Mouse (Mus musculus) midbrain, embryonic 16.5 days (tissue): ENCODE measurements at regions not wholly inside any gene's neighbourhood (a gene's known extent, or its start where the extent isn't known, plus 50 kb on each side); places are given as distances from the start of the nearest gene placed in this dataset.

Source experiments
- ATAC-seq: fragments of 200-750 bp; cut with Nextera tagmentation; 2 replicates; pipeline ENCODE4 v1.8.0; 2017; ENCODE audit warnings: moderate TSS enrichment
- H3K27ac ChIP-seq: fragments of 300-500 bp; sonication (generic); 2 replicates; pipeline ENCODE4 v1.5.1; 2014; ENCODE audit warnings: mild to moderate bottlenecking, low read length, mixed read lengths
- H3K27me3 ChIP-seq: fragments of 300-500 bp; sonication (generic); 2 replicates; pipeline ENCODE4 v1.6.1; 2014; ENCODE audit warnings: low read depth, low read length, mixed read lengths; ENCODE audit not compliant: control insufficient read depth, insufficient read depth
- H3K36me3 ChIP-seq: fragments of 300-500 bp; sonication (generic); 2 replicates; pipeline ENCODE4 v1.6.1; 2014; ENCODE audit warnings: mild to moderate bottlenecking, low read length, moderate library complexity, mixed read lengths; ENCODE audit not compliant: control insufficient read depth, insufficient read depth
- H3K4me1 ChIP-seq: fragments of 300-500 bp; sonication (generic); 2 replicates; pipeline ENCODE4 v1.6.1; 2014; ENCODE audit warnings: mild to moderate bottlenecking, low read length, mixed read lengths; ENCODE audit not compliant: control insufficient read depth, insufficient read depth
- H3K4me2 ChIP-seq: fragments of 300-500 bp; sonication (generic); 2 replicates; pipeline ENCODE4 v1.6.1; 2014; ENCODE audit warnings: mild to moderate bottlenecking, low read length, mixed read lengths
- H3K4me3 ChIP-seq: fragments of 300-500 bp; sonication (generic); 2 replicates; pipeline ENCODE4 v1.5.1; 2014; ENCODE audit warnings: low read depth, mild to moderate bottlenecking, low read length, moderate library complexity, mixed read lengths
- H3K9ac ChIP-seq: fragments of 300-500 bp; sonication (generic); 2 replicates; pipeline ENCODE4 v1.6.1; 2014; ENCODE audit warnings: low read depth, low read length, mixed read lengths
- H3K9me3 ChIP-seq: fragments of 300-500 bp; sonication (generic); replicated peaks from 2 replicates; pipeline ENCODE4 v1.6.1; 2014; ENCODE audit warnings: mild to moderate bottlenecking, low read length, mixed read lengths; ENCODE audit not compliant: control insufficient read depth, poor library complexity, severe bottlenecking
- WGBS: fragments of 180-500 bp; shearing (Covaris S2); extraction: QIAGEN DNeasy Blood & Tissue Kit; methylation state at CpG from one replicate; pipeline ENCODE4 v1.1.7; 2014; 5-methylcytosine and 5-hydroxymethylcytosine counted together

DNA sequence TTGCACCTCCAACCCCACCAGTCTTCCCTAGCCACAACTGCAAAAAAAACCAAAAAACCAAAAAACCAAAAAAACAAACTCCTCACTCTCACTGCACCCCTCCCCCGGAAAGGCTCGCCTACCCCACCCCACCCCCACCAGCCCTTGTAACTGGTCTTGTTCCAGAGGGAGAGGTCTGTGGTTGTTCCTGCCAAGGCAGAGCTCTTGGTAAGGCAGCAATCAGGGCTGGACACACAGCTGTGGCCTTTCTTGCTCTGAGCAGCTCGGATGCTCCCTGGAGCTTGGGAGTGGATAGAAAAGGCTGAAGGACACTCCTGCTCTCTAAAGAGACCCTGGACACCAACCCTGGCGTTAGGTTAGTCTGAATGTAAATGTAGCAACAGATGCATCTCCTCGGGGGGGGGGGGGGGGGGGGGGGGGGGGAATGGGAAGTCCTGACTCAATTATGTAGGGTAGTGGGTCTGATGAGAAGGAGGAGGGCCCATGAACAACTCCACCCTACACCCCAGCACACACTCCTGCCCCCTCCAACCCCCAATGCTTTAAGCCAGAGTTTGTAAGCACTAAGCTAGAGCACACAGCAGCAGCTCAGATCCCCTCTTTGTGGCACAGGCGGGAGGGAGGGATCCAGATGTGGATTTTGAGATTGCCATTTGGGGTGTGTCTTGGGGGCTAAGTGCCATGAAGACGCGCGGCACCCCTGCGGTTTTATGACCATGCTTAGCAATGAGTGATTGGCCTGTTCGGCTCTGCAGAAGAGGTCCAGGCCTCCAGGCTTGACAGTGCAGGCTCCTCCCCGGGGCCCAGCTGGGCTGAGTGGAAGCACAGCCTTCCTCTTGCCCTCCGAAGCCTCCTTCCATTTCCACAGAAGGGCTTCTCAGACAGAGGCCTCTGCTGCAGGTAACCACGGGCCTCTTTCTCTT, 121.0 kb upstream of the Dynlrb2 start:
- 0 out of 2 replicates have a peak overlapping the region, but pooled peaks have one; percentile 4 for H3K27ac ChIP-seq
- 53% methylated on average over 12 of the region's 14 CpGs for WGBS

GRCm38 (mm10) chr8:116383036-116383435, 121.7 kb upstream of the Dynlrb2 start:
- Histone ChIP-seq H3K9me3 (no peaks in the 10 kb centered on the region), H3K4me2 (no peak overlapping the region), H3K27me3 (no peaks in the 10 kb centered on the region), H3K9ac (no peak overlapping the region), H3K27ac (no peak overlapping the region), H3K36me3 (no peaks in the 10 kb centered on the region), H3K4me3 (no peak overlapping the region), H3K4me1 (peaks cover 4% of the 10 kb centered on the region)
- 85% methylated on average over 8 of the region's 8 CpGs for WGBS
- no peak for ATAC-seq

More for the DNA sequence above, 121.0 kb upstream of the Dynlrb2 start:
- Histone ChIP-seq H3K9me3 (no peaks in the 10 kb centered on the region), H3K36me3 (no peaks in the 10 kb centered on the region), H3K4me1 (peaks cover 4% of the 10 kb centered on the region), H3K9ac (no peak overlapping the region), H3K27me3 (no peaks in the 10 kb centered on the region), H3K4me2 (no peak overlapping the region), H3K4me3 (no peak overlapping the region)
- ATAC-seq: no peak

DNA sequence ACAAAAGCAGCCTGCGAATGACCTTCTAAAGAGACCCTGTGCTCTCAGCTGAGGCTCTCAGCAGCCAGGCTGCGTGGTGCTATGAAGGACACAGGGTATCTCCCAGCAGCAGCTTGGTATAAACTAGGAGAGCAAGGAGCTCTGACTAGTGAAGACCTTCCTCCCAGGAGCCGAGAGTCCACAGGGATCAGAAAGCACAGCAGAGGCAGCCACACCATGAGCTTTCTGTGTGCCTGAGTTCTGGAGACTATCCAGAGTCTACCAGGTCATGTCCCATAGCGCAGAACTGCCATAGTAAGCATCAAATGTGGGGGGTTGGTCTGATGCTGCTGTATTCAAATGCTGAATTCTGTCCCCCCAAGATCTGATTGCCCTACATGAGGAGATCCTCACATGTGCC, 124.2 kb upstream of the Dynlrb2 start:
- no peak overlapping the region for H3K4me2 ChIP-seq
- ATAC-seq: no peak
- H3K9me3 ChIP-seq: no peaks in the 10 kb centered on the region
- peaks cover 4% of the 10 kb centered on the region for H3K4me1 ChIP-seq
- H3K27ac ChIP-seq: no peak overlapping the region
- WGBS: 90% methylated on average over 4 of the region's 4 CpGs
- no peaks in the 10 kb centered on the region for H3K27me3 ChIP-seq
- H3K9ac ChIP-seq: no peak overlapping the region
- no peak overlapping the region for H3K4me3 ChIP-seq
- H3K36me3 ChIP-seq: no peaks in the 10 kb centered on the region

GRCm38 (mm10) chr8:116379851-116380250, 124.9 kb upstream of the Dynlrb2 start:
- ATAC-seq: no peak
- Histone ChIP-seq H3K4me1 (peaks cover 4% of the 10 kb centered on the region; the same call in 1 of the 2 replicates), H3K36me3 (no peaks in the 10 kb centered on the region), H3K27ac (no peak overlapping the region), H3K27me3 (no peaks in the 10 kb centered on the region), H3K4me3 (no peak overlapping the region), H3K9ac (no peak overlapping the region), H3K9me3 (no peaks in the 10 kb centered on the region), H3K4me2 (no peak overlapping the region)
- 69% methylated on average over 3 of the region's 3 CpGs for WGBS

DNA sequence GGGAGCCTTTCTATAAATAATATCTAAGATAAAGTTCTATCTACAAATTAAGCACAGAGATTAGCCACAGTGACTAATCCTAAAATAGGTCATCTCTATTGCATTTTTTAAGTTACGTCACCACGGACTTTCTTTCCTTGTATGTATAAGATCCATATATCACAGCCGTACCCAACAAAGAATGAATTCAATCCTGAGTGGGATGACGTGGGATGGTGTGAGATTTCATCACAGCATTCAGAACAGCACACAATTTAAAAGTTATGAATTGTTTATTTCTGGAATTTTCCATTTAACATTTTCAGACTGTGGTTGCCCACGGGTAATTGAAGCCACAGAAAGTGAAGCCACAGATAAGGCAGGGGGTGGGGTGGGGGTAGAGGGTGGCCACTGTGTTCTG, 129.0 kb upstream of the Dynlrb2 start:
- no peaks in the 10 kb centered on the region for H3K4me1 ChIP-seq
- WGBS: 87% methylated on average over 5 of the region's 5 CpGs
- H3K9me3 ChIP-seq: no peaks in the 10 kb centered on the region
- H3K27me3 ChIP-seq: no peaks in the 10 kb centered on the region
- no peak overlapping the region for H3K27ac ChIP-seq
- H3K36me3 ChIP-seq: no peaks in the 10 kb centered on the region
- no peak overlapping the region for H3K4me3 ChIP-seq
- no peak overlapping the region for H3K9ac ChIP-seq
- no peak overlapping the region for H3K4me2 ChIP-seq
- ATAC-seq: no peak

- Histone ChIP-seq H3K27me3 (no peaks in the 10 kb centered on the region), H3K4me2 (no peak overlapping the region), H3K4me1 (no peaks in the 10 kb centered on the region), H3K4me3 (no peak overlapping the region), H3K36me3 (no peaks in the 10 kb centered on the region), H3K27ac (no peak overlapping the region), H3K9me3 (no peaks in the 10 kb centered on the region), H3K9ac (no peak overlapping the region)
- WGBS: 82% methylated on average over 4 of the region's 4 CpGs
- ATAC-seq: no peak
Observed at GRCm38 (mm10) chr8:116373063-116373462, 131.7 kb upstream of the Dynlrb2 start.

DNA sequence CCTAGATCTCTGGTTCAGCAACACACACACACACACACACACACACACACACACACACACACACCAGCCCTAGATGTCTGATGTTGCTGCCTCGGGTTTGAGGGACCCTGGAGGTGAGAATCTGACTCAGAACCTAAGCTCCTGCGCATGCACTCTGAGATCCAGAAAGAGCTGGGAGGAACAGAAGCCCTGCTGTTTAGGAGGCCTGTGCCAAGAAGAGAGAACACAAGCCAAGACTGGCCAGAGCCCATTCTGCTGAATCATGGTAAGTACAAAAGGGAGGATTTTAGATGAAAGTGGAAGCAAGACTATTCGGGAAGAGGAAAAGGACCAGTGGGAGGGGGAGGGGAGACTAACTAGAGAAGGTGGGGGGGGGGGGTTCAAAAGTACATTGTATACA, 132.2 kb upstream of the Dynlrb2 start:
- WGBS: 31% methylated on average over 3 of the region's 3 CpGs
- Histone ChIP-seq H3K4me3 (no peak overlapping the region), H3K4me1 (no peaks in the 10 kb centered on the region), H3K9ac (no peak overlapping the region), H3K27ac (no peak overlapping the region), H3K9me3 (no peaks in the 10 kb centered on the region), H3K4me2 (no peak overlapping the region), H3K36me3 (no peaks in the 10 kb centered on the region), H3K27me3 (no peaks in the 10 kb centered on the region)
- 0 out of 2 replicates have a peak, but pooled peaks have one; percentile 54 for ATAC-seq

GRCm38 (mm10) chr8:116372056-116372455, 132.7 kb upstream of the Dynlrb2 start:
- Histone ChIP-seq H3K9ac (no peak overlapping the region), H3K36me3 (no peaks in the 10 kb centered on the region), H3K27ac (no peak overlapping the region), H3K27me3 (no peaks in the 10 kb centered on the region), H3K4me1 (no peaks in the 10 kb centered on the region), H3K9me3 (no peaks in the 10 kb centered on the region), H3K4me2 (no peak overlapping the region), H3K4me3 (no peak overlapping the region)
- WGBS: 87% methylated on average over 9 of the region's 9 CpGs
- ATAC-seq: no peak

DNA sequence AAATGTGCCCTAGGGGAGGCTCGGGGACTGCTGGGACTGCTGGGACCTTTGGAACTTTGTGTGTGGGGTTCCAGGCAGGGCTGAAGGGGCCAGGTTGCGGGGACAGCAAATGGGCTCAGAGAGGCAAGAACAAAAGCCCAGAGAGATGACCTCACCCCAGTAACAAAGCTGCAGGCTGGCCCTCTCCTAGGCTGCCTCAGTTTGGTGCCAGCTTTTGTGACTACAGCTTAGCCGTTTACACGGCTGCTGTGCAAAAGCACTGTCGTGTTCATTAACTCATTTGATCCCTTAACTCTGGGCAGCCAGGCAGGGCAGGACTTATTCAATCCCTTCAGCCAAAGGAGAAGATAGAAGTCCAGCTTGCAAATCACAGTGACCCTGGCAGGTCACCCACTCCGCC, 137.3 kb upstream of the Dynlrb2 start:
- H3K27ac ChIP-seq: no peak overlapping the region
- H3K9ac ChIP-seq: no peak overlapping the region
- no peaks in the 10 kb centered on the region for H3K4me1 ChIP-seq
- H3K9me3 ChIP-seq: no peaks in the 10 kb centered on the region
- no peaks in the 10 kb centered on the region for H3K36me3 ChIP-seq
- H3K4me3 ChIP-seq: no peak overlapping the region
- whole genome bisulfite sequencing: 12% methylated on average over 6 of the region's 6 CpGs
- ATAC-seq: no peak
- no peaks in the 10 kb centered on the region for H3K27me3 ChIP-seq
- no peak overlapping the region for H3K4me2 ChIP-seq
